Mouse (Mus musculus): ENCODE measurements around the gene Hnrnpf. TPM values are rescaled to one million over a fixed set of nuclear protein-coding genes. Genes with fewer than 3 reads are reported as not detected.
A peak's percentile ranks its signal among the peaks of the same experiment; 100 is the strongest.

Gene Hnrnpf
- polyA plus RNA-seq, 1 experiment from 2014 or later: 835 TPM

DNA sequence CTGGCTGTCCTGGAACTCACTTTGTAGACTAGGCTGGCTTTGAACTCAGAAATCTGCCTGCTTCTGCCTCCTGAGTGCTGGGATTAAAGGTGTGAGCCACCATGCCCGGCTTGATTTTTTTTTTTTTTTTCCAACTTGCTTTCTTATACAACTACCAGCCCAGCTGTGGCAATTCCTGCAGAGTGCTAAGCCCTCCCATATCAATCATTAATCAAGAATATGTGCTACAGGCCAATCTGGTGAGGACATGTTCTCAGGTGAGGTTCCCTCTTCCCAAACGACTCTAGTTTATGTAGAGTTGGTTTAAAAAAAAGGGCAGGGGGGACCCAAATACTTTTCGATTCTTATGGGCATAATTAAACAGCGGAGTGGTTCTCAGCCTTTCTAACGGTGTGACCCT is 2.3 kb upstream of the Hnrnpf start:
- 59% methylated on average over 5 of the region's 5 CpGs for WGBS
- peak; percentile 72 for ATAC-seq
- no peaks in the 10 kb centered on the region for H3K36me3 ChIP-seq
- H3K4me1 ChIP-seq (replicated peaks): no peaks in the 10 kb centered on the region
- no peaks in the 10 kb centered on the region for H3K27me3 ChIP-seq (replicated peaks)
- H3K9ac ChIP-seq: no peak overlapping the region
- no peaks in the 10 kb centered on the region for H3K9me3 ChIP-seq
- H3K4me3 ChIP-seq (replicated peaks): no peak overlapping the region
- H3K27ac ChIP-seq: no peak overlapping the region
- no peak overlapping the region for H3K4me2 ChIP-seq (replicated peaks)

DNA sequence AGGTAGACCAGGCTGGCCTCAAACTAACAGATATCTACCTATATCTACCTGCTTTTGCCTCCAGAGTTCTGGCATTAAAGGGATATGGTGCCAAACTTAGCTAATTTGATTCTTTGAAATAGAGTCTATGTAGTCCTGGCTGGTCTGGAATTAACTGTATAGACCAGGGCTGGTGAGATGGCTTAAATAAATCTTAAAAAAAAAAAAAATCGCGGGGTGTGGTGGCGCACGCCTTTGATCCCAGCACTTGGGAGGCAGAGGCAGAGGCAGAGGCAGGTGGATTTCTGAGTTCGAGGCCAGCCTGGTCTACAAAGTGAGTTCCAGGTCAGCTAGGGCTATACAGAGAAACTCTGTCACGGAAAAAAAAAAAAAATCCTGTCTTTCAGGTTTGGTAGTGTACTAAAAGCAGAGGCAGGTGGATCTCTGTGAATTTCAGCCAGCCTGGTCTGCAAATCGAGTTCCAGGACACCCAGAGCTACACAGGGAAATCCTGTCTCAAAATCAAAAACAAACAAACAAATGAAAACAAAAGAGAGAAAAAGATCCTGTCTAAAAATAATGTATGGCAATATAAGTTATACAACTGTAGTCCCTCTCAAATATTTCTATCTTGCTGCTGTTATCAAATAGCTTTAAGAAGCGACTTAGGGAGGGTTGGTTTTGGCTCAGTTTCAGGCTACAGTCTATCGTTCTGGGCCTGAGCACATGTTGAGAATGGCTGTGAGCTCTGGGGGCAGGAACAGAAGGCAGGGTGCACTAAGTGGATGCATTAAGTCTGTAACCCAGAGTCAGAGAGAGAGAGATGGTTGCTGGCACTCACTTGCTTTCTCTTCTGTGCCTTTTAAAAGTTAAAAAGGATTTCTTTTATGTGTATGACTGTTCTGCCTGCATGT is 1.6 kb downstream of the Hnrnpf start:
- Histone ChIP-seq H3K4me3 (replicated peaks) (no peak overlapping the region), H3K9ac (no peak overlapping the region), H3K4me2 (replicated peaks) (no peak overlapping the region), H3K27ac (no peak overlapping the region), H3K9me3 (no peaks in the 10 kb centered on the region), H3K4me1 (replicated peaks) (peaks cover 3% of the 10 kb centered on the region; the same call in 1 of the 2 replicates), H3K27me3 (replicated peaks) (no peaks in the 10 kb centered on the region), H3K36me3 (no peaks in the 10 kb centered on the region)
- no peak for ATAC-seq
- 74% methylated on average over 9 of the region's 9 CpGs for WGBS

DNA sequence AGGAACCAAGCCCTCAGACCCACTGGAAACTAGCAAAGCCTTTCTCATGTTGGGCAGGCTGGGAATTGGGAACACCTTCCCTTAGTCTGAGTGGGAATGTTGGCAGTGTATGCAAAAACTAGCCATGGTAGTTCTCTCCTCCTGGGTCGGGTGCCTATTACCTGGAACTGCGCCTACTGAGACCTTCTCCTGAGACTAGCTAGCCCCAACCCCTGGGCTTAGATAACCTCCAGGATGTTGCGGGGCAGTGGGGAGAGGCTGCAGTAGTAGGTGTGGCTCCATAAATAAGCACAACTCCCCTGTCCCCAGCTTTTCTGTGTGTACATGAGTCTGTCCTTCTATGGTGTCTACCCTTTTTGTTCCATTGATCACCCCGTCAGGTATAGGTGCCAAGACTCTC is 2.4 kb downstream of the Hnrnpf start:
- no peak overlapping the region for H3K4me2 ChIP-seq (replicated peaks)
- WGBS: 82% methylated on average over 4 of the region's 4 CpGs
- no peaks in the 10 kb centered on the region for H3K36me3 ChIP-seq
- no peak overlapping the region for H3K27ac ChIP-seq
- no peaks in the 10 kb centered on the region for H3K27me3 ChIP-seq (replicated peaks)
- H3K4me1 ChIP-seq (replicated peaks): peaks cover 3% of the 10 kb centered on the region; the same call in 1 of the 2 replicates
- H3K9ac ChIP-seq: no peak overlapping the region
- H3K9me3 ChIP-seq: no peaks in the 10 kb centered on the region
- no peak overlapping the region for H3K4me3 ChIP-seq (replicated peaks)
- no peak for ATAC-seq

DNA sequence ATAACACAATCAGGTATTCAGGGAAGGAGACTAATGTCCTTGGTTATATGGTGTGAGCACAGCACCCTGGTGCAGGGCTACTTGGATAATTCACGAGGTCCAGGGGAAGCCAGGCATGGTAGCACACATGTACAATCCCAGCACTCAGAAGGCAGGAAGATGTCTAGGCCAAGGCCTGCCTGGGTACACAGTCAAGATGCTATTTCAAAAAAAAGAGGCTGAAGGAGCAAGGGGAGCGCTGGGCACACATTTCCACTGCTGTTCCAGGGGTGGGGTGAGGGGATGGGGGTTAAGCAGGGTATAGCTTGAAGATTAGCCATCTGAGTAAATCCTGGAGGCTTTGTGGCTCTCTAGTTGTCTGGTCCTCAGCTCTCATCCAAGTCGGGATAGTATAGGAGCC is 3.7 kb downstream of the Hnrnpf start:
- Histone ChIP-seq H3K4me3 (replicated peaks) (no peak overlapping the region), H3K9ac (no peak overlapping the region), H3K9me3 (no peaks in the 10 kb centered on the region), H3K27ac (no peak overlapping the region), H3K36me3 (no peaks in the 10 kb centered on the region), H3K4me2 (replicated peaks) (no peak overlapping the region), H3K4me1 (replicated peaks) (peaks cover 7% of the 10 kb centered on the region; the same call in 1 of the 2 replicates), H3K27me3 (replicated peaks) (no peaks in the 10 kb centered on the region)
- 86% methylated on average over 3 of the region's 3 CpGs for WGBS
- ATAC-seq: no peak

DNA sequence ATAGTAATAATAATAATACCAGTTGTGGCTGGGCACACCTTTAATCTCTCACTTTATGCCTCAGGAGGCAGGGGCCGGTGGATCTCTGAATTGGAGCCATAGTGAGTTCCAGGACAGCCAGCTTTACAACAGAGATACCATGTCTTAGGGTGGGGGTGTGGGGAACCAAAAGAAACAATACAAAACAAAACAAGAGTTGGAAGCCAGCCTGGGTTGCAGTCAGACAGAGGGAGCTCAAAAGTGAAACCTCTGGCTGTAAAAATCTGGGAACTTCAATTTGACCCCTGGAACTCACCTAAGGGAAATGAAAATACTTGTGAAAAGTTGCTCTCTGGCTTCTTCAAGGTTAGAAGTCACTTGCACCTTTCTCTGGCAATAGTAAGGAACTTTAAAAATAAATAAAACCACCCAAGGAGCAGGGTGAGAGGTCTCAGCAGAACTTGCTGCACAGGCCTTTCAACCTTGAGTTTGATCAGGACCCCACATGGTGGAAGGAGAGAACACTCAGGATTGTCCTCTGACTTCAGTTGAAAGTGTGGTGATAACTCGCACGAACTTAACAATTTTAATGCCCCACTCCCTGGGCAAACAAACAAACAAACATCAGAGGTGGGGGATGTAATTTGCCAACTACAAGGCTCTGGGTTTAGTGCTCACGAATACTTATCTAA is 5.3 kb downstream of the Hnrnpf start:
- Histone ChIP-seq H3K36me3 (no peaks in the 10 kb centered on the region), H3K4me3 (replicated peaks) (peak overlapping the region; percentile 97), H3K9me3 (no peaks in the 10 kb centered on the region), H3K9ac (peak overlapping the region; percentile 2; the same call in 1 of the 2 replicates), H3K27me3 (replicated peaks) (no peaks in the 10 kb centered on the region), H3K4me1 (replicated peaks) (peaks cover 17% of the 10 kb centered on the region), H3K27ac (peak overlapping the region; percentile 80; the same call in 1 of the 2 replicates), H3K4me2 (replicated peaks) (peak overlapping the region; percentile 47)
- 14% methylated on average over 4 of the region's 4 CpGs for WGBS
- ATAC-seq: no peak

DNA sequence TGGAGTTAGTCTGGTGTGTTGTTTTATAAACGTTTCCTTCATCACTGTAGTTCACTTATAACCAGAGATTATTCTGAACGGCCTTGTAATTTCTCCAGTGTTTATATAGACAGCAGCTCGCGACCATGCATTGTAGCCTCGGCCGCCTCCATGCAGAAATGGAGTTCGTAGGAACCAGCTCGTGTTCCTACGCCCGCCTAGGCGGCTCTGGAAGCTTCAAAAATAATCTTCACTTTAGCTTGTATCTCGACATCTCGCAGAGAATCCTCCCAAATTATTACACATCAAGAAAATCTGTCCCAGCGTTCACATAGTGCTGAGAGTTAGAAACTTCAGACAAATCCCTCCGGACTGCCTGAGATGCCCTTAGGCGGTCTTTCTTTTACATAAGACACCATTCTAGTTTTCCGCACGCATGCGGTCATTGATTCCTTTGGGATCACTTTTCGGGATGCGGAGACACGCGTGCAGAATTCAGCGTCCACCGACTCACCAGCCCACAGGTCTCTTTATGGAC is 5.9 kb downstream of the Hnrnpf start:
- H3K27me3 ChIP-seq (replicated peaks): no peaks in the 10 kb centered on the region
- no peaks in the 10 kb centered on the region for H3K36me3 ChIP-seq
- peak overlapping the region; percentile 47 for H3K4me2 ChIP-seq (replicated peaks)
- ATAC-seq: peak; percentile 29
- WGBS: under 1% methylated on average over 25 of the region's 25 CpGs
- no peaks in the 10 kb centered on the region for H3K9me3 ChIP-seq
- H3K4me3 ChIP-seq (replicated peaks): peak overlapping the region; percentile 97
- H3K27ac ChIP-seq: peak overlapping the region; percentile 80
- H3K9ac ChIP-seq: peak overlapping the region; percentile 51
- peaks cover 21% of the 10 kb centered on the region for H3K4me1 ChIP-seq (replicated peaks)

DNA sequence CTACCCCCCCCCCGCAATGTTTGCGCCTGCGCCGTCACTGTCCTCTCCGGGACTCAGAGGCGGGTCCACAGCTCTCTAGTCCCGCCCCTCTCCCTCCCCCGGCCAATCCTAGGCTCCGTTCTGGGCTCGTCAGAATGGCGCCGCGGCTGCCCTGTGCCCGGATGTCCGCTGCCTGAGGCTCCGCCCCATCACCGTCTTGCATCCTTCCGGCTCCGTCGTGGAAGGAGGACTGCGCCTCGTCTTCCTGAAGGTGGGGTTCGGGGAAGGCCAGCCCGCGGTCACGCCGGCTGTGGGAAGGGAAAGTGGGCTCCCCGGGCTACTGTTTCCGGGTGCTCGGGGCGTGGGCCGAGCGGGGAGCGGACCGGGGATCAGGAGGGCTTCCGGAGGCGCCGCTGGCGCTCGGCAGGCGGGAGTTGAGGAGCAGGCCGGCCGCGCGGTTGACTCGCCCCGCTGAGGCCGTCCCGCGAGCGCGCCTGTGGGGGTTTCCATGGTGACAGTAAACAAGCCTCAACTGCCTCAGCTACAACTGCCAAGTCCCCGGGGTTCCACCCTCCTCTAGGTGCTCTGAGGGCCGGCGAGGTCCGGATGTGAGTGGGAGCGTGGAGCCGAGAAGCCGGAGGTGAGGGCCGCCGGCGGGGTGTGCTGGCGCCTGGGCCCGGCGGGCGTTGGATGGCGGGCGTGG is 6.6 kb downstream of the Hnrnpf start:
- under 1% methylated on average over 59 of the region's 68 CpGs for WGBS
- ATAC-seq: peak; percentile 94
- peak overlapping the region; percentile 62 for H3K4me2 ChIP-seq (replicated peaks)

DNA sequence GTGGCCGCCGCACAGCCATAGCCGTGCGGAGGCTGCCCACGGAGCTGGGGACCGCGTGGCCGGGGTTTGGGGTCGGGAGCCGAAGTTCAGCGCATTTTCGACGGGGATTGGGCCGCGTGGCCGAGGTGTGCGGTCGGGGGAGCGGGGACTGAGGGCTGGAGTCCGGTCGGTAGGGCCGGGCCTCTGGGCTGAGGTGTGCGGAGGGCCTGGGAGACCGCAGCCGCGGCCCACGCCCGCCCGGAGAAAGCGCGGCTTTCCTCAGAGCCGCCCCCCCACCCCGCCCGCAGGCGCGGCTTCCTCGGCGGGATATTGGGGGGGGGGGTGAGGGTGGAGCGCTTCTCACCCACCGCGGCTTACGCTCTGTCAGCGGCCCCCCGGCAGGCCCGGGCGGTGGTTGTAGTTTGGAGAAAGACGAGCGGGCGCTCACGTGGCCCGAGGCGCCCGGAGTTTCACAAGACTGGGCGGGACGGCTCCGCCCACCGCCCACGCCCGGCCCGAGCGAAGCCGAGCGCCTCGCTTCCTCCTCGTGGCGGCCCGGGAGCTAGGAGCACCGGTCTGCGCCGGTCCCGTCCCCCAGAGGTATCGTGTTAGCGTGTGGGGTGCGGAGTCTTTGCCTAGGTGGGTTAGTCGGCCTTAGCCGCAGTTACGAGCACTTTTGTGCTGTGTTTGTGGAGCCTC is 7.3 kb downstream of the Hnrnpf start:
- Histone ChIP-seq H3K4me1 (replicated peaks) (peaks cover 21% of the 10 kb centered on the region), H3K27me3 (replicated peaks) (no peaks in the 10 kb centered on the region), H3K9ac (peak overlapping the region; percentile 96), H3K4me2 (replicated peaks) (peak overlapping the region; percentile 62), H3K36me3 (no peaks in the 10 kb centered on the region), H3K9me3 (no peaks in the 10 kb centered on the region), H3K27ac (peak overlapping the region; percentile 94), H3K4me3 (replicated peaks) (peak overlapping the region; percentile 97)
- ATAC-seq: peak; percentile 83
- WGBS: under 1% methylated on average over 74 of the region's 77 CpGs

More for the DNA sequence above, 6.6 kb downstream of the Hnrnpf start:
- peak overlapping the region; percentile 97 for H3K4me3 ChIP-seq (replicated peaks)
- peaks cover 21% of the 10 kb centered on the region for H3K4me1 ChIP-seq (replicated peaks)
- H3K36me3 ChIP-seq: no peaks in the 10 kb centered on the region
- peak overlapping the region; percentile 96 for H3K9ac ChIP-seq
- H3K27me3 ChIP-seq (replicated peaks): no peaks in the 10 kb centered on the region
- H3K27ac ChIP-seq: peak overlapping the region; percentile 94
- no peaks in the 10 kb centered on the region for H3K9me3 ChIP-seq

DNA sequence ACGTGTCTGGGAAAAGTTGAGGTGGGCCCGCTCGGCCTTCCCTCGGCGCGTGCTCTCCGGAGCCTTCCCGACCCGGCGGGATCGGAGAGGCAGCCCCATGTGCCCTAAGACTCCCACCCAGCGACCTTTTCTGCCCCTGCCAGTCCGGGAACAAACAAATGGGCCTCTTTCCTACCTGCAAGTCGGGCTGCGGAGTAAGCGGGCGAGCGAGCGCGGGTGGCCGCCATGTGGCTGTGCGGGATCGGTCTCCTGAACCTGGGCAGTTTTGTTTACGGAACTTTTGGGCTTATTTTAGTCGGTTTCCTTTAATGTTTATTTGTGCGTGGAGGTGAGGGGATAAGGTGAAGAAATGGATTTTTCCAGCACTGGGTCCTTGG is 7.8 kb downstream of the Hnrnpf start:
- Histone ChIP-seq H3K27ac (peak overlapping the region; percentile 94), H3K9ac (peak overlapping the region; percentile 96), H3K27me3 (replicated peaks) (no peaks in the 10 kb centered on the region), H3K9me3 (no peaks in the 10 kb centered on the region), H3K4me1 (replicated peaks) (peaks cover 21% of the 10 kb centered on the region), H3K4me2 (replicated peaks) (peak overlapping the region; percentile 62), H3K4me3 (replicated peaks) (peak overlapping the region; percentile 97), H3K36me3 (no peaks in the 10 kb centered on the region)
- whole genome bisulfite sequencing: under 1% methylated on average over 26 of the region's 26 CpGs
- no peak; the same call in 1 of the 2 replicates for ATAC-seq

DNA sequence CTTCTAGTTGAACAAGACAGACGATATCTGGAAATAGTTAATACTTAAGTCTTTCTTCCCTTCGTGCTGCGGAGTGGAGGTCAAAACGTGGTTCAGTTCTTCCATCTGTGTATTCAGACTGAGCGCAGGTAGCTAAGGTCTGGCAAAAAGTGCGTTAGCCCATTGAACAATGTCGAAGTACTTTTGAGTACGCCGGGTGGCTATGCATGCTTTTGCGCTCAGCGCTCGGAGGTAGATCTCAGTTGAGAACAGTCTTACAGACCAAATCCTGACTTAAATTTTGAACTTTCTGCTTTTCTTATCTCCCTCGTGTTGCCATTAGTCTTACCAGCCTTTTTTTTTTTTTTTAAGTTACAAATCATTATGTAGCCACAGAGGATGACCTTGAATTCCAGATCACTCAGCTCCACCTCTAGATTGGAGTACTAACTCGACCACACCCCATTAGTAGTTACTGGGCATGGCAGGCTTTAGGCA is 8.3 kb downstream of the Hnrnpf start:
- ATAC-seq: no peak
- H3K27ac ChIP-seq: peak overlapping the region; percentile 69
- no peaks in the 10 kb centered on the region for H3K36me3 ChIP-seq
- H3K4me1 ChIP-seq (replicated peaks): peaks cover 21% of the 10 kb centered on the region
- H3K9me3 ChIP-seq: no peaks in the 10 kb centered on the region
- peak overlapping the region; percentile 97 for H3K4me3 ChIP-seq (replicated peaks)
- H3K4me2 ChIP-seq (replicated peaks): peak overlapping the region; percentile 62
- H3K9ac ChIP-seq: peak overlapping the region; percentile 96
- under 1% methylated on average over 14 of the region's 14 CpGs for WGBS
- H3K27me3 ChIP-seq (replicated peaks): no peaks in the 10 kb centered on the region

DNA sequence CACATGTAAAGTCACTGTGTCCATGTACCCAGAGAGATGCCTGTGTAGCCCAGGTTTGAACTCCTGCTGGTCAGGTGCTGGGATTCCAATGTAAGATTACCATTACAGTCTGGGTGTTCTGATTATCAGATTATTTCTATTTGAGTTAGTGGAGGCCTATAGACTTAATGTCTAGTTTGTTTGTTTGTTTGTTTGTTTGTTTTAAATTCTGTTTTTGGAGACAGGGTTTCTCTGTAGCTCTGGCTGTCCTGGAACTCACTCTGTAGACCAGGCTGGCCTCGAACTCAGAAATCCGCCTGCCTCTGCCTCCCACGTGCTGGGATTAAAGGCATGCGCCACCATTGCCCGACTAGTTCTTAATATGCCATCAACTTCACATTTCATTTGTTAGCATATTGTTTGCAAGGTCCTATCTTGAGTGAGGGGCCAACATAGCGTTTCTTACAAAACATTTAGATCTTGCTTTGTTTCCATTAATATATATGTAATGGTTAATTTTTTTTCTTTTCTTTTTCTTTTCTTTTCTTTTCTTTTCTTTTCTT is 10.1 kb downstream of the Hnrnpf start:
- Histone ChIP-seq H3K27me3 (replicated peaks) (no peaks in the 10 kb centered on the region), H3K9ac (no peak overlapping the region), H3K27ac (no peak overlapping the region), H3K9me3 (no peaks in the 10 kb centered on the region), H3K4me2 (replicated peaks) (peak overlapping the region; percentile 62), H3K36me3 (no peaks in the 10 kb centered on the region), H3K4me1 (replicated peaks) (peaks cover 22% of the 10 kb centered on the region), H3K4me3 (replicated peaks) (no peak overlapping the region)
- ATAC-seq: no peak
- WGBS: 75% methylated on average over 6 of the region's 6 CpGs
